In genomic region chr15:97822545-97823228, GRCm38 (mm10) we compare ENCODE assay signal across 8 mouse cellular contexts. TPM values are rescaled to one million over a fixed set of nuclear protein-coding genes. Genes with fewer than 3 reads are reported as not detected.
A peak's percentile ranks its signal among the peaks of the same experiment; 100 is the strongest.
DNase-seq lines count a peak whose midpoint lies in the region; ATAC-seq and TF ChIP-seq lines count a peak whose summit lies in the region.

No protein-coding gene starts in this region.

- peaks cover 79% of the 10 kb centered on the region for H3K4me1 ChIP-seq in heart, embryonic 12.5 days (replicated peaks)
- H3K4me1 ChIP-seq in midbrain, postnatal 0 days (ENCODE audit: insufficient read depth, low read length): peaks cover 17% of the 10 kb centered on the region
- peaks cover 57% of the 10 kb centered on the region for H3K4me1 ChIP-seq in midbrain, embryonic 15.5 days
- peaks cover 57% of the 10 kb centered on the region for H3K4me1 ChIP-seq in intestine, embryonic 16.5 days (ENCODE audit: control insufficient read depth, insufficient read depth, low read length)
- peaks cover 64% of the 10 kb centered on the region for H3K4me1 ChIP-seq in stomach, embryonic 16.5 days (ENCODE audit: control insufficient read depth, insufficient read depth, low read length)

- no peak overlapping the region for H3K27ac ChIP-seq in heart, embryonic 12.5 days (ENCODE audit: poor library complexity, severe bottlenecking)
- no peak overlapping the region for H3K27ac ChIP-seq in midbrain, postnatal 0 days (ENCODE audit: low read depth, low read length)
- H3K27ac ChIP-seq in midbrain, embryonic 15.5 days: no peak overlapping the region
- H3K27ac ChIP-seq in intestine, embryonic 16.5 days (ENCODE audit: low read length): no peak overlapping the region; the same call in 1 of the 2 replicates
- no peak overlapping the region for H3K27ac ChIP-seq in stomach, embryonic 16.5 days (ENCODE audit: low read length)

- ATAC-seq in heart, embryonic 12.5 days (ENCODE audit: insufficient number of reproducible peaks, low FRiP score): no peak
- no peak for ATAC-seq in midbrain, postnatal 0 days (ENCODE audit: low FRiP score)
- ATAC-seq in midbrain, embryonic 15.5 days (replicated peaks): no peak
- no peak for ATAC-seq in intestine, embryonic 16.5 days
- ATAC-seq in stomach, embryonic 16.5 days (ENCODE audit: insufficient read depth, low FRiP score): no peak

- no peak for TF ChIP-seq CTCF in midbrain, postnatal 0 days (IDR thresholded peaks at IDR 0.05)

- H3K9me3 ChIP-seq in heart, embryonic 12.5 days (replicated peaks): no peaks in the 10 kb centered on the region
- H3K9me3 ChIP-seq in midbrain, postnatal 0 days (ENCODE audit: low read length): no peaks in the 10 kb centered on the region
- no peaks in the 10 kb centered on the region for H3K9me3 ChIP-seq in midbrain, embryonic 15.5 days
- H3K9me3 ChIP-seq in intestine, embryonic 16.5 days (ENCODE audit: control insufficient read depth, low read length): no peaks in the 10 kb centered on the region
- H3K9me3 ChIP-seq in stomach, embryonic 16.5 days (replicated peaks; ENCODE audit: control insufficient read depth, low read length): no peaks in the 10 kb centered on the region

- H3K27me3 ChIP-seq in heart, embryonic 12.5 days (replicated peaks): no peaks in the 10 kb centered on the region
- H3K27me3 ChIP-seq in midbrain, postnatal 0 days (ENCODE audit: insufficient read depth, low read length): no peaks in the 10 kb centered on the region
- no peaks in the 10 kb centered on the region for H3K27me3 ChIP-seq in midbrain, embryonic 15.5 days (replicated peaks)
- no peaks in the 10 kb centered on the region for H3K27me3 ChIP-seq in intestine, embryonic 16.5 days (replicated peaks; ENCODE audit: control insufficient read depth, insufficient read depth, low read length)
- H3K27me3 ChIP-seq in stomach, embryonic 16.5 days (ENCODE audit: control insufficient read depth, insufficient read depth, low read length): no peaks in the 10 kb centered on the region

- peak overlapping the region; percentile 25; the same call in 1 of the 2 replicates for H3K9ac ChIP-seq in heart, embryonic 12.5 days
- no peak overlapping the region for H3K9ac ChIP-seq in midbrain, postnatal 0 days (replicated peaks; ENCODE audit: low read length, poor library complexity, severe bottlenecking)
- no peak overlapping the region for H3K9ac ChIP-seq in midbrain, embryonic 15.5 days
- H3K9ac ChIP-seq in intestine, embryonic 16.5 days (ENCODE audit: low read depth, low read length): 0 out of 2 replicates have a peak overlapping the region, but pooled peaks have one; percentile 16
- peak overlapping the region; percentile 25 for H3K9ac ChIP-seq in stomach, embryonic 16.5 days (ENCODE audit: low read length)

- H3K36me3 ChIP-seq in heart, embryonic 12.5 days: peaks cover 13% of the 10 kb centered on the region; the same call in 1 of the 2 replicates
- no peaks in the 10 kb centered on the region for H3K36me3 ChIP-seq in midbrain, postnatal 0 days (ENCODE audit: insufficient read depth, low read length)
- H3K36me3 ChIP-seq in midbrain, embryonic 15.5 days (replicated peaks): no peaks in the 10 kb centered on the region
- no peaks in the 10 kb centered on the region for H3K36me3 ChIP-seq in intestine, embryonic 16.5 days (ENCODE audit: control insufficient read depth, insufficient read depth, low read length)
- H3K36me3 ChIP-seq in stomach, embryonic 16.5 days (ENCODE audit: control insufficient read depth, insufficient read depth, low read length): no peaks in the 10 kb centered on the region

- WGBS in heart, embryonic 12.5 days: 48% methylated on average over 12 of the region's 12 CpGs
- 39% methylated on average over 12 of the region's 12 CpGs for WGBS in midbrain, postnatal 0 days
- 47% methylated on average over 12 of the region's 12 CpGs for WGBS in midbrain, embryonic 15.5 days
- WGBS in intestine, embryonic 16.5 days: 47% methylated on average over 12 of the region's 12 CpGs
- 40% methylated on average over 12 of the region's 12 CpGs for WGBS in stomach, embryonic 16.5 days

- H3K4me3 ChIP-seq in heart, embryonic 12.5 days: no peak overlapping the region
- H3K4me3 ChIP-seq in midbrain, postnatal 0 days (ENCODE audit: low read depth, low read length): no peak overlapping the region
- no peak overlapping the region for H3K4me3 ChIP-seq in midbrain, embryonic 15.5 days
- H3K4me3 ChIP-seq in intestine, embryonic 16.5 days (ENCODE audit: low read length): no peak overlapping the region
- H3K4me3 ChIP-seq in stomach, embryonic 16.5 days (replicated peaks; ENCODE audit: low read length): no peak overlapping the region

- DNase-seq in heart, adult 8-10 months (ENCODE audit: low spot score): no peak
- DNase-seq in midbrain, postnatal 0 days (ENCODE audit: low spot score): no peak
- DNase-seq in cerebellum, postnatal 25 days: no peak
- no peak for DNase-seq in yolk sac, embryonic 10.5 days (ENCODE audit: low spot score)

- no peak overlapping the region; the same call in 1 of the 2 replicates for H3K4me2 ChIP-seq in heart, embryonic 12.5 days
- peak overlapping the region; percentile 2; the same call in 1 of the 2 replicates for H3K4me2 ChIP-seq in midbrain, postnatal 0 days (ENCODE audit: low read depth, low read length, poor library complexity, severe bottlenecking)
- H3K4me2 ChIP-seq in midbrain, embryonic 15.5 days: no peak overlapping the region
- H3K4me2 ChIP-seq in intestine, embryonic 16.5 days (ENCODE audit: low read depth, low read length): no peak overlapping the region
- no peak overlapping the region for H3K4me2 ChIP-seq in stomach, embryonic 16.5 days (ENCODE audit: low read depth, low read length)

RNA-seq across cellular contexts. Expression of gene Hdac7, which starts 21.6 kb away (rescaled TPM):
- polyA plus RNA-seq in heart, embryonic 12.5 days (2016; fragmentation: Nextera tagmentation; extraction: Ambion mirVana): 27.4 and 27.8 TPM in 2 replicates
- total RNA-seq in heart, adult 8-10 months (2022): 10 to 100 TPM; 22.9 to 29.0 (median 26.5) TPM
- total RNA-seq in midbrain, postnatal 0 days (2014; rRNA removed): 22.4 and 24.2 TPM in 2 replicates
- polyA plus RNA-seq in midbrain, postnatal 0 days (2015; fragmentation: Nextera tagmentation; extraction: Ambion mirVana): 28.7 and 29.2 TPM in 2 replicates
- 31.8 and 34.5 TPM in 2 replicates for polyA plus RNA-seq in midbrain, embryonic 15.5 days (2015; fragmentation: Nextera tagmentation; extraction: Ambion mirVana)
- 15.8 and 18.2 TPM in 2 replicates for polyA plus RNA-seq in intestine, embryonic 16.5 days (2015; fragmentation: Nextera tagmentation; extraction: Ambion mirVana)
- 20.4 and 23.2 TPM in 2 replicates for polyA plus RNA-seq in stomach, embryonic 16.5 days (2015; fragmentation: Nextera tagmentation; extraction: Ambion mirVana)

RNA-seq across cellular contexts. Expression of gene Slc48a1, which starts 44.4 kb away (rescaled TPM):
- 52.9 and 55.0 TPM in 2 replicates for polyA plus RNA-seq in heart, embryonic 12.5 days (2016; fragmentation: Nextera tagmentation; extraction: Ambion mirVana)
- 10 to 100 TPM; 63.6 to 76.6 (median 67.9) TPM for total RNA-seq in heart, adult 8-10 months (2022)
- total RNA-seq in midbrain, postnatal 0 days (2014; rRNA removed): 61.5 and 78.8 TPM in 2 replicates
- 152 and 173 TPM in 2 replicates for polyA plus RNA-seq in midbrain, postnatal 0 days (2015; fragmentation: Nextera tagmentation; extraction: Ambion mirVana)
- polyA plus RNA-seq in midbrain, embryonic 15.5 days (2015; fragmentation: Nextera tagmentation; extraction: Ambion mirVana): 85.7 and 90.1 TPM in 2 replicates
- 25.4 and 26.9 TPM in 2 replicates for polyA plus RNA-seq in intestine, embryonic 16.5 days (2015; fragmentation: Nextera tagmentation; extraction: Ambion mirVana)
- 36.5 and 39.3 TPM in 2 replicates for polyA plus RNA-seq in stomach, embryonic 16.5 days (2015; fragmentation: Nextera tagmentation; extraction: Ambion mirVana)

RNA-seq across cellular contexts. Expression of gene Rapgef3, which starts 54.9 kb away (rescaled TPM):
- polyA plus RNA-seq in heart, embryonic 12.5 days (2016; fragmentation: Nextera tagmentation; extraction: Ambion mirVana): 22.0 and 22.9 TPM in 2 replicates
- 10 to 100 TPM; 20.5 to 27.4 (median 23.8) TPM for total RNA-seq in heart, adult 8-10 months (2022)
- 34.9 and 39.7 TPM in 2 replicates for total RNA-seq in midbrain, postnatal 0 days (2014; rRNA removed)
- polyA plus RNA-seq in midbrain, postnatal 0 days (2015; fragmentation: Nextera tagmentation; extraction: Ambion mirVana): 15.8 and 16.5 TPM in 2 replicates
- polyA plus RNA-seq in midbrain, embryonic 15.5 days (2015; fragmentation: Nextera tagmentation; extraction: Ambion mirVana): 15.4 and 16.8 TPM in 2 replicates
- 7.9 and 8.5 TPM in 2 replicates for polyA plus RNA-seq in intestine, embryonic 16.5 days (2015; fragmentation: Nextera tagmentation; extraction: Ambion mirVana)
- 9.4 and 12.6 TPM in 2 replicates for polyA plus RNA-seq in stomach, embryonic 16.5 days (2015; fragmentation: Nextera tagmentation; extraction: Ambion mirVana)

Comparison
In these comparisons a context has a peak if more than half of its experiments do, and no peak if none do; other contexts are left out.
1. H3K9ac ChIP-seq: peak in heart, embryonic 12.5 days (single experiment), intestine, embryonic 16.5 days (single experiment) and stomach, embryonic 16.5 days (single experiment); none in midbrain, postnatal 0 days (single experiment) and midbrain, embryonic 15.5 days (single experiment).